Mouse (Mus musculus) C2C12 (cell line): ENCODE data around the gene Arid3a.

ENCODE experiments used
- CEBPB ChIP-seq: IDR thresholded peaks from one replicate; pipeline ENCODE4 v1.6.1; 2011; ENCODE audit warnings: low read depth, mild to moderate bottlenecking, control low read depth, moderate library complexity
- CTCF ChIP-seq: IDR thresholded peaks from one replicate; pipeline ENCODE4 v1.5.1; 2011; ENCODE audit not compliant: control insufficient read depth, insufficient read depth, insufficient read length
- FOSL1 ChIP-seq: IDR thresholded peaks from one replicate; pipeline ENCODE4 v1.8.0; 2011; ENCODE audit warnings: mild to moderate bottlenecking, low read length; ENCODE audit not compliant: poor library complexity, insufficient read depth, severe bottlenecking
- MAX ChIP-seq: IDR thresholded peaks from one replicate; pipeline ENCODE4 v1.6.1; 2011; ENCODE audit warnings: mild to moderate bottlenecking, control low read depth
- MYOG ChIP-seq: IDR thresholded peaks from one replicate; pipeline ENCODE4 v1.6.1; 2011; ENCODE audit not compliant: control insufficient read depth, insufficient read length; ENCODE audit errors: extremely low read depth
- USF1 ChIP-seq: IDR thresholded peaks from one replicate; pipeline ENCODE4 v1.6.1; 2011; ENCODE audit warnings: low read depth, mild to moderate bottlenecking, control low read depth, moderate library complexity

- TF ChIP-seq CTCF (peak; percentile 80), MYOG (no peak), MAX (peak; percentile 70), CEBPB (no peak), FOSL1 (no peak), USF1 (no peak)
Observed at GRCm38 (mm10) chr10:79959847-79960601, 33.2 kb downstream of the Arid3a start, which contains the start of gene Wdr18.
